Mouse (Mus musculus): ENCODE results near the gene Col13a1. TPM values are rescaled to one million over a fixed set of nuclear protein-coding genes. Genes with fewer than 3 reads are reported as not detected.

Gene Col13a1
- polyA plus RNA-seq, 1 experiment from 2014 or later = 2.7 TPM

DNA sequence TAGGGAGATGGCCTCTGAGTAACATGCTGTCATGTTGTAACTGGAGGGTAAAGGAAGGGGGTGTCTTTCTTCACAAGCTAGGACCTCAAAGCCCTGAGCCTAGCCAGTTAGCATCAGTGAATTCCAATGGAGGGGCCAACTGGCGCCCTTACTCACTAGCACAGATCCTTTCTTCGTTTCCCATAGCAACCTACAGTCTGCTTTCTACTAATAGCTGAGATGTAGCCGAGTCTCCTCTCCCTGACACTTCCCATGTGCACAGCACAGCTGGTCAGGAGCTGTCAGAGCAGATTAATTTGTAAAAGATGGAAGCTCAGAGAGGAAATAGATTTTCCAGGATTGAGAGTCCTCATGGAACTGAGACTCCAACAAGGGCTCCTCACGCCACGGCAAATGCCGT, 29.4 kb downstream of the Col13a1 start:
- Histone ChIP-seq H3K4me3 (no peak overlapping the region), H3K36me3 (no peaks in the 10 kb centered on the region), H3K27me3 (ENCODE audit: low read depth, poor library complexity, severe bottlenecking) (peaks cover 78% of the 10 kb centered on the region), H3K4me1 (peaks cover 8% of the 10 kb centered on the region), H3K27ac (no peak overlapping the region), H3K9me3 (replicated peaks) (no peaks in the 10 kb centered on the region)
- WGBS = 79% methylated on average over 6 of the region's 6 CpGs
- no peak for DNase-seq (ENCODE audit: low spot score)

DNA sequence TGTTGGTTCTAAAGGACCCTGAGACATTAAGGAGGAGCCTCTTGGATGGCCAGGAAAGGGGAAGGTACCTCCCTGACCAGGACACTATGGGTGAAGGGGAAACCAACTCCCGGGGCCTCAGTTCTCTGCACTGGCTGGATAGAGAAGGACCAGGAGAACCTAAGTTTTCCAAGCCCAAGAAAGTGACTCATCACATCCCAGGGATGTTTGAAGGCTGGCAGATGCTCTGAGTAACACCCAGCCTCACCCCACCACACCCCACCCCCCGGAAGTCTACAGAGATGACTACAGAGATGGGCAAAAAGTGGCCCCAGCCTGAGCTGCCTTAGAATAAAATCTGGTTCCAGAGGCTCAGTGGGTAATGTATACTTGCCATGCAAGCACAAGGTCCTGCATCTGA, 34.5 kb downstream of the Col13a1 start:
- H3K27ac ChIP-seq = no peak overlapping the region
- H3K4me3 ChIP-seq = no peak overlapping the region
- peaks cover 88% of the 10 kb centered on the region for H3K27me3 ChIP-seq (ENCODE audit: low read depth, poor library complexity, severe bottlenecking)
- no peaks in the 10 kb centered on the region for H3K9me3 ChIP-seq (replicated peaks)
- peaks cover 29% of the 10 kb centered on the region for H3K4me1 ChIP-seq
- WGBS = 84% methylated on average over 2 of the region's 2 CpGs
- no peak for DNase-seq (ENCODE audit: low spot score)
- no peaks in the 10 kb centered on the region for H3K36me3 ChIP-seq

- Histone ChIP-seq H3K27me3 (ENCODE audit: low read depth, poor library complexity, severe bottlenecking) (peaks cover 89% of the 10 kb centered on the region), H3K36me3 (no peaks in the 10 kb centered on the region), H3K27ac (no peak overlapping the region), H3K4me3 (no peak overlapping the region), H3K9me3 (replicated peaks) (no peaks in the 10 kb centered on the region), H3K4me1 (peaks cover 29% of the 10 kb centered on the region)
- DNase-seq (ENCODE audit: low spot score) = peak; percentile 69
- 20% methylated on average over 10 of the region's 10 CpGs for WGBS
These were observed 35.4 kb downstream of the Col13a1 start for GRCm38 (mm10) chr10:61943480-61943879.

DNA sequence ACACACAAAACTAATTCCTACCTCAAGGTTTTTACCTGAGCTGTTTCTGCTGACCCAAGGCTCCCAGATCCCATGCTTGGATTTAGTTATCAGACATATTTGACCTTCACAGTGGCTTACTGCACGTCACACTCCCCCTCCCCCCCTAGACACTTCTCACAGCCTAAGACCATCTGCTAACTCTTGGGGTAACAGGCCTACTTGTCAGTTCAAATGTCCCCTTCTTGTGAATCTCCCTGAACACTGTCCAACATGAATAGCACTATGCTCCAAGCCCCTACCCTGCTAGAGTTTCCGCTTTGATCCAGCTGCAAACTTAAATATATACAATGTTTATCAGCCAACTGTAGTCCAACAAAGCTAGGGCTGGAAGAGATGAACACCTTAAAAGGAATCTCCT, 36.2 kb downstream of the Col13a1 start:
- no peak overlapping the region for H3K4me3 ChIP-seq
- WGBS = 74% methylated on average over 2 of the region's 2 CpGs
- H3K36me3 ChIP-seq = no peaks in the 10 kb centered on the region
- peaks cover 30% of the 10 kb centered on the region for H3K4me1 ChIP-seq
- no peaks in the 10 kb centered on the region for H3K9me3 ChIP-seq (replicated peaks)
- H3K27ac ChIP-seq = no peak overlapping the region
- H3K27me3 ChIP-seq (ENCODE audit: low read depth, poor library complexity, severe bottlenecking) = peaks cover 87% of the 10 kb centered on the region
- no peak for DNase-seq (ENCODE audit: low spot score)

DNA sequence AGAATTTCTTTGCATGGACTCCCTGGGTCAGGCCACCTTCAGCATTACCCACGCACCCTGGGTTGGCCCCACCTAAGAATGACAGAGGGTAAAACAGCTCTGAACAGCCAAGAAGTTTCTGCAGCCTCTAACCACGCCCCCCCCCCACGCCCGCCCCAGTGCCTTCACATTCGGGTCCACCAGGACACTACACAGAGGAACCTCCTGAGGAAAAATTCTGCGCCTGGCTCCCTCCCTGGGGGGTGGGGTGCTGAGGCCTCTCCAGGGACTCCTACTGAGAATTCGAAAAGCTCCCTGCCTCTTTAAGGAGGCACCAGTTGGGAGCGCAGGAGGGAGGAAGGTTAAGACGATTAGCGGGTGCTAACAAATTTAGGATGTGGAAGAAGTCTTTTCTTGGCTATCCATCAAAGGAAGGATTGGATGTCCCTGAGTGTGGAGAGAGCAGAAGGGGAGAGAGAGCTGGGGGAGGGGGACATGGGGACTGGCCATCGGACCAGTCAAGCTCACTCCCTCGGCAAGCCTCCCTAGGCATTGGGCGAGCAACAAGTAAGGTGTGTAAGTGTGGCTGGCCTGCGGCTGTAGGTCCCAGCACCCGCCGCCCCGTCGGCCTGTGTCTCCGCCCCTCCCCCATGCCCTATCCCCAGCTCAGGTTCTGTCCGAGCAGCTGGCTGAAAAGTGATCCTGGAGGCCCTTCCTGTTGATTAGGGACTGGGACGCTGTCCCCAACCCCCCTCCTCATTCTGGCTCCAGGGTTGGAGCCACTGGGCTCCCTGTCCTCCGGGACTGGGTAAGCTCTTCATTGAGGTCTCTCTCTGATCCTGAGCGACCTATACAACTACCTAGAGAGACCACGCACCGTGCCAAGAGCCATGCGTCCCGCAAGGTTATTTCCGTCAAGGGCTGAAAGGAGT, 42.4 kb downstream of the Col13a1 start:
- peak; percentile 72 for DNase-seq (ENCODE audit: low spot score)
- H3K4me3 ChIP-seq = peak overlapping the region; percentile 41
- no peaks in the 10 kb centered on the region for H3K9me3 ChIP-seq (replicated peaks)
- no peaks in the 10 kb centered on the region for H3K36me3 ChIP-seq
- H3K27ac ChIP-seq = peak overlapping the region; percentile 59
- peaks cover 51% of the 10 kb centered on the region for H3K4me1 ChIP-seq
- peaks cover 65% of the 10 kb centered on the region for H3K27me3 ChIP-seq (ENCODE audit: low read depth, poor library complexity, severe bottlenecking)
- under 1% methylated on average over 28 of the region's 28 CpGs for WGBS

DNA sequence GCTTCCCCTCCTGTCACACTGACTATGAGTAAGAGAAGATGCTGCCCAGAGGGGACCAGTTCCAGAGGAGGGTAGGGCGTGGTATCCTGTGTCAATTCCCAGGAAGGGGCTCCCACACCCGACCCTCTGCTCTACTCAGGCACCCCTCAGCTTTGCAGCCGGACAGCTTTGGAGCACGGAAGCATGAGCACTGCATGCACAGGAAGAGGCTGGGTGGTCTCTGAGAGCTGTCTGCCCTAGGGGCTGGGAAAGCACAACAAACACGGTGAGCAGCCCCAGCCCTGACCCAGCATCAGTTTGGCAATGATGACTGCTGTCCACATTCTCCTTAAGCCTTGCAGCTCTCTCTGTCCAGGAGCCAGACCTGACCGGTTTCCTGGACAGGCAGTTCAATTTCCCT, 47.2 kb downstream of the Col13a1 start:
- peak overlapping the region; percentile 32; the same call in 1 of the 2 replicates for H3K27ac ChIP-seq
- H3K36me3 ChIP-seq = no peaks in the 10 kb centered on the region
- DNase-seq (ENCODE audit: low spot score) = no peak
- 64% methylated on average over 6 of the region's 6 CpGs for WGBS
- H3K4me3 ChIP-seq = no peak overlapping the region
- peaks cover 84% of the 10 kb centered on the region for H3K4me1 ChIP-seq
- no peaks in the 10 kb centered on the region for H3K9me3 ChIP-seq (replicated peaks)
- peaks cover 30% of the 10 kb centered on the region for H3K27me3 ChIP-seq (ENCODE audit: low read depth, poor library complexity, severe bottlenecking)

- H3K4me3 ChIP-seq = no peak overlapping the region
These were observed 49.0 kb downstream of the Col13a1 start for GRCm38 (mm10) chr10:61929901-61930300.

GRCm38 (mm10) chr10:61928725-61929651, 49.9 kb downstream of the Col13a1 start:
- H3K4me1 ChIP-seq = peaks cover 60% of the 10 kb centered on the region
- H3K36me3 ChIP-seq = no peaks in the 10 kb centered on the region
- 0 out of 2 replicates have a peak, but pooled peaks cover 11% of the 10 kb centered on the region for H3K27me3 ChIP-seq (ENCODE audit: low read depth, poor library complexity, severe bottlenecking)
- H3K27ac ChIP-seq = peak overlapping the region; percentile 85
- DNase-seq (ENCODE audit: low spot score) = peak; percentile 68
- WGBS = 2% methylated on average over 24 of the region's 24 CpGs
- peak overlapping the region; percentile 39 for H3K4me3 ChIP-seq
- no peaks in the 10 kb centered on the region for H3K9me3 ChIP-seq (replicated peaks)

More at GRCm38 (mm10) chr10:61929901-61930300, 49.0 kb downstream of the Col13a1 start:
- peak; percentile 45 for DNase-seq (ENCODE audit: low spot score)
- Histone ChIP-seq H3K4me1 (peaks cover 68% of the 10 kb centered on the region), H3K36me3 (no peaks in the 10 kb centered on the region), H3K27me3 (ENCODE audit: low read depth, poor library complexity, severe bottlenecking) (0 out of 2 replicates have a peak, but pooled peaks cover 14% of the 10 kb centered on the region), H3K27ac (peak overlapping the region; percentile 59; the same call in 1 of the 2 replicates), H3K9me3 (replicated peaks) (no peaks in the 10 kb centered on the region)
- WGBS = 51% methylated on average over 6 of the region's 6 CpGs

DNA sequence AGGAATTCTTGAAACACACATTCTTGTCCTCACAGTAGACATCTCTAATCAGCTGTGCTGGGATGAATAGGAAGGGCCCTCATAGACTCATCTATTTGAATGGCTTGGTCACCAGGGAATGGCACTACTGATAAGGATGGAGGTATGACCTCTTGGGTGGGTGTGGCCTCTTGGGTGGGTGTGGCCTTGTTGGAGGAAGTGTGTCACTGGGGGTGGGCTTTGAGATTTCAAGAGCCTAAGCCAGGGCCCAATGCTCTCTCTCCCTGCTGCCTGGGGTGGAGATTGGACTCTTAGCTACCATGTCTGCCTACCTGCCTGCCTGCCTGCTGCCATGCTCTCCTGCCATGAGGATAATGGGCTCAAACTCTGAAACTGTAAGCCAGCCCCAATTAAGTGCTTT, 53.2 kb downstream of the Col13a1 start:
- H3K4me3 ChIP-seq = no peak overlapping the region
- DNase-seq (ENCODE audit: low spot score) = no peak
- peaks cover 57% of the 10 kb centered on the region for H3K4me1 ChIP-seq

DNA sequence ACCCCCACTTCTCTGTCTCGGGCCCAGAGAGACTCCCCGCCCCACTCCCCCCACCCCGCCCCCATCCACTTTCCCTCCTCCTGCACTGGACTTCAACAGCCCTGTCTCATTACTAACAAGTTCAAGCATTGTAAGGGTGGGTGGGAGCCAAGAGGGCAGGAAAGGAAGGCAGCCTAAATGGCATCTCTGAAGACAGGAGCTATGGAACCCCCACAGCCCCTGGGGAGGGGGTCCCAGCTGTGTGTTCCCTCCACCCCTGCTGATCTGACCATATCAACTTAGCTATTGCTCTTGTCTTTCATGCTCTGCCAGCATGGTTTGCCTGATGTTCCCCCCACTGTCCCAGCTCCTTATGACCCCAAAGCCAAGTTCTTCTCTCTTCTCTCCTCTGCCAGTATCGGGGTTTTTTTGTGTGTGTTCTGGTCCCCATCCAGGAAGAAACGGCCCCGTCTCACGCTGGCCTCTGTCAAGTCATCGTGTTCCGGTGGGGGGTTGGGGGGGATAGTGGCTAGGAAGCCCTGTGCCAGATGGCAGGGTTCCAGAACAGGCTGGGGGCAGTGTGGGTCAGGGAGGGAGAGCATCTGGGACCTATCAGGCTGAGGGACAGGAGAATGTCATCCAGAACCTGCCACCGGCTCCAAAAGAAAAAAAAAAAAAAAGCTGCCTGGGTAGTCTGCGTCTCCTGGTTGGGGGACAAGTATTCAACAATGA, 58.1 kb downstream of the Col13a1 start:
- WGBS = 23% methylated on average over 11 of the region's 11 CpGs
- Histone ChIP-seq H3K27me3 (ENCODE audit: low read depth, poor library complexity, severe bottlenecking) (no peaks in the 10 kb centered on the region), H3K4me1 (peaks cover 31% of the 10 kb centered on the region), H3K36me3 (no peaks in the 10 kb centered on the region), H3K9me3 (replicated peaks) (0 out of 2 replicates have a peak, but pooled peaks cover 1% of the 10 kb centered on the region), H3K27ac (peak overlapping the region; percentile 56), H3K4me3 (0 out of 2 replicates have a peak overlapping the region, but pooled peaks have one; percentile 12)
- peak; percentile 44 for DNase-seq (ENCODE audit: low spot score)

More for the DNA sequence above, 53.2 kb downstream of the Col13a1 start:
- Histone ChIP-seq H3K27me3 (ENCODE audit: low read depth, poor library complexity, severe bottlenecking) (0 out of 2 replicates have a peak, but pooled peaks cover 11% of the 10 kb centered on the region), H3K27ac (no peak overlapping the region), H3K9me3 (replicated peaks) (no peaks in the 10 kb centered on the region), H3K36me3 (no peaks in the 10 kb centered on the region)

DNA sequence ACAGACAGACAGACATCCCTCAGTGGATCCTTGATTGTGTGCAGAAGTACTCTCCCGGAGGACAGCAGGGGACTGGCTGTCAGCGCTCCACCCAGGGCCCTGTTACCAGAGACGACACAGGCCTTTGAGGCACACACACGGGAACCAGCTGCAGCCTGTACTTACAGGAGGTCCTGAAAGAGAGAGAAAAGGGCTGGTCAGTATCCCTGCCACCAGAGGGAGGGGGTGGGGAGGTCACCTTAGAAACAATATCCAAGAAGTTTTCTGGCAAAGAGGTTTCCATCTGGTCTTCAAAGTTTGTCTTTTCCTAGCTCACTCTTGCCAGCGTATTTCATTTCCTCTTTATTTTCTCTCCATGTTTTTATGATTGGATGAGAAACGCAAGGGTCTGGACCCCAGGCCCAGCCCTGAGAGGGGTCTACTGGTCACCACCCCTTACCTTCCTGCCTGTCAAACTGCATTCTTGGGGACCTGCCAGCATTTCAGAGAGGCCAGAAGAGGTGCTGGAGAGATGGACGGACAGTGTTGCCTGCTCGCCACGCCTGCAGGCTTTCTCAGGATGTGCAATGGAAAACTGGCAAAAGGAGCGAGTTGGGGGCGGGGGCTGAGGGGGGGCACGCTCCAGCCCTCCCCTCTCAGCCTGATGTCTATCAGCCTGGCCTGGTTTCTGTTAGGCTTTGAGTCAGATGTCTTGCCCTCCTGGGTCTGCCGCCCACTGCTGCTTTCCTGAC, 58.8 kb downstream of the Col13a1 start:
- Histone ChIP-seq H3K9me3 (replicated peaks) (peaks cover 2% of the 10 kb centered on the region; the same call in 1 of the 2 replicates), H3K4me1 (peaks cover 31% of the 10 kb centered on the region), H3K27me3 (ENCODE audit: low read depth, poor library complexity, severe bottlenecking) (no peaks in the 10 kb centered on the region), H3K36me3 (no peaks in the 10 kb centered on the region), H3K4me3 (0 out of 2 replicates have a peak overlapping the region, but pooled peaks have one; percentile 12), H3K27ac (peak overlapping the region; percentile 56)
- DNase-seq (ENCODE audit: low spot score) = peak; percentile 50
- 27% methylated on average over 13 of the region's 13 CpGs for whole genome bisulfite sequencing

Measured in limb, embryonic 10.5 days (tissue).